Mouse (Mus musculus) myocyte (in vitro differentiated cells): Measurements from ENCODE around the gene Ddx51. TPM values are rescaled to one million over a fixed set of nuclear protein-coding genes. Genes with fewer than 3 reads are reported as not detected.

Experiments used
- H3K27me3 ChIP-seq: one replicate; pipeline ENCODE4 v1.6.1; 2011; ENCODE audit not compliant: control insufficient read depth, insufficient read depth, insufficient read length
- H3K36me3 ChIP-seq: one replicate; pipeline ENCODE4 v1.6.1; 2011; ENCODE audit not compliant: control insufficient read depth, insufficient read depth
- H3K4me2 ChIP-seq: one replicate; pipeline ENCODE4 v1.6.1; 2011; ENCODE audit warnings: low read depth, control low read depth
- H3K4me3 ChIP-seq: one replicate; pipeline ENCODE4 v1.5.1; 2011; ENCODE audit warnings: mild to moderate bottlenecking, control low read depth, moderate library complexity
- H3K79me2 ChIP-seq: one replicate; pipeline ENCODE4 v1.6.1; 2011; ENCODE audit not compliant: control insufficient read depth, insufficient read depth
- H3ac ChIP-seq: one replicate; pipeline ENCODE4 v1.6.1; 2011; ENCODE audit not compliant: control insufficient read depth, insufficient read length
- CEBPB ChIP-seq: IDR thresholded peaks from 2 replicates; pipeline ENCODE4 v1.6.1; 2011; ENCODE audit warnings: mild to moderate bottlenecking, moderate library complexity; ENCODE audit not compliant: poor library complexity, insufficient read depth, severe bottlenecking
- E2F4 ChIP-seq: IDR thresholded peaks from one replicate; pipeline ENCODE4 v1.6.1; 2011; ENCODE audit warnings: mild to moderate bottlenecking, control low read depth, moderate library complexity; ENCODE audit not compliant: insufficient read depth
- MAX ChIP-seq: IDR thresholded peaks from one replicate; pipeline ENCODE4 v1.6.1; 2011; ENCODE audit warnings: low read depth, mild to moderate bottlenecking, control low read depth
- MYOD1 ChIP-seq, 3 experiments: IDR thresholded peaks; one replicate each; pipeline ENCODE4 v1.6.1; 2011; ENCODE audit warnings: control low read depth in 2 of 3, low read depth in 2 of 3, mild to moderate bottlenecking in 2 of 3, moderate library complexity in 1 of 3; ENCODE audit not compliant: insufficient read length in 2 of 3, control insufficient read depth in 1 of 3
- MYOG ChIP-seq, 3 experiments: IDR thresholded peaks; one replicate each; pipeline ENCODE4 v1.6.1; 2011; ENCODE audit warnings: control low read depth in 2 of 3, low read depth in 2 of 3, mild to moderate bottlenecking in 2 of 3; ENCODE audit not compliant: insufficient read length in 2 of 3, control insufficient read depth in 1 of 3, insufficient read depth in 1 of 3
- POLR2A ChIP-seq: IDR thresholded peaks from one replicate; pipeline ENCODE4 v1.6.1; 2011; ENCODE audit warnings: low read depth, mild to moderate bottlenecking, control low read depth, moderate library complexity; ENCODE audit not compliant: insufficient read length
- POLR2AphosphoS2 ChIP-seq: IDR thresholded peaks from one replicate; pipeline ENCODE4 v1.6.1; 2011; ENCODE audit warnings: low read depth, control low read depth; ENCODE audit not compliant: insufficient read length
- REST ChIP-seq: IDR thresholded peaks from one replicate; pipeline ENCODE4 v1.6.1; 2011; ENCODE audit warnings: mild to moderate bottlenecking, control low read depth, moderate library complexity; ENCODE audit not compliant: insufficient read depth, insufficient read length
- SRF ChIP-seq: IDR thresholded peaks from one replicate; pipeline ENCODE4 v1.6.1; 2011; ENCODE audit warnings: low read depth; ENCODE audit not compliant: control insufficient read depth, insufficient read length
- TCF12 ChIP-seq: IDR thresholded peaks from one replicate; pipeline ENCODE4 v1.6.1; 2011; ENCODE audit warnings: mild to moderate bottlenecking, control low read depth; ENCODE audit not compliant: poor library complexity, insufficient read depth, severe bottlenecking
- TCF3 ChIP-seq: IDR thresholded peaks from one replicate; pipeline ENCODE4 v1.6.1; 2011; ENCODE audit warnings: low read depth, control low read depth; ENCODE audit not compliant: insufficient read length
- USF1 ChIP-seq: IDR thresholded peaks from one replicate; pipeline ENCODE4 v1.6.1; 2011; ENCODE audit warnings: low read depth, mild to moderate bottlenecking, control low read depth, moderate library complexity
- polyA plus RNA-seq: library from polyadenylated mRNA; unstranded; fragments of >200 nt; fragmentation: generic; extraction: Trizol; gene quantifications from one replicate; pipeline ENCODE4 v1.2.1, GENCODE M21; 2012; ENCODE audit warnings: missing spikeins

Gene Ddx51
- polyA plus RNA-seq, 1 experiment: 13.9 TPM

GRCm38 (mm10) chr5:110629525-110630120 is 23.6 kb upstream of the Ddx51 start:
- peaks cover 5% of the 10 kb centered on the region for H3K27me3 ChIP-seq
- no peaks in the 10 kb centered on the region for H3K79me2 ChIP-seq
- H3K4me2 ChIP-seq: no peak overlapping the region
- peak overlapping the region; percentile 11 for H3K4me3 ChIP-seq
- no peaks in the 10 kb centered on the region for H3K36me3 ChIP-seq
- H3ac ChIP-seq: no peak overlapping the region
- peak in 2 of 3 experiments; percentile 17 to 63 for TF ChIP-seq MYOD1 (IDR thresholded peaks at IDR 0.05; ENCODE audit: control insufficient read depth in 1 of 3, insufficient read length in 2 of 3, low read depth in 2 of 3)
- TF ChIP-seq POLR2AphosphoS2: no peak
- TF ChIP-seq TCF12: peak; percentile 31
- TF ChIP-seq SRF: peak; percentile 82
- TF ChIP-seq MYOG (IDR thresholded peaks at IDR 0.05; ENCODE audit: control insufficient read depth in 1 of 3, insufficient read depth in 1 of 3, insufficient read length in 2 of 3, low read depth in 2 of 3): peak in 1 of 3 experiments; percentile 24
- no peak for TF ChIP-seq E2F4

GRCm38 (mm10) chr5:110635951-110636707 is 17.1 kb upstream of the Ddx51 start:
- Histone ChIP-seq H3K27me3 (peaks cover 14% of the 10 kb centered on the region), H3K36me3 (no peaks in the 10 kb centered on the region), H3K4me2 (no peak overlapping the region), H3K79me2 (no peaks in the 10 kb centered on the region), H3K4me3 (no peak overlapping the region), H3ac (no peak overlapping the region)
- no peak for TF ChIP-seq MYOD1 (IDR thresholded peaks at IDR 0.05; ENCODE audit: control insufficient read depth in 1 of 3, insufficient read length in 2 of 3, low read depth in 2 of 3)
- no peak for TF ChIP-seq POLR2AphosphoS2
- no peak for TF ChIP-seq MYOG (IDR thresholded peaks at IDR 0.05; ENCODE audit: control insufficient read depth in 1 of 3, insufficient read depth in 1 of 3, insufficient read length in 2 of 3, low read depth in 2 of 3)
- TF ChIP-seq REST: no peak
- no peak for TF ChIP-seq E2F4
- no peak for TF ChIP-seq USF1
- no peak for TF ChIP-seq POLR2A
- TF ChIP-seq SRF: no peak
- TF ChIP-seq TCF3: no peak
- TF ChIP-seq MAX: no peak
- TF ChIP-seq TCF12: no peak
- TF ChIP-seq CEBPB: no peak

GRCm38 (mm10) chr5:110638306-110639074 is 14.8 kb upstream of the Ddx51 start:
- Histone ChIP-seq H3K4me2 (no peak overlapping the region), H3K36me3 (no peaks in the 10 kb centered on the region), H3K79me2 (no peaks in the 10 kb centered on the region), H3K4me3 (no peak overlapping the region), H3K27me3 (peaks cover 14% of the 10 kb centered on the region), H3ac (no peak overlapping the region)
- no peak for TF ChIP-seq E2F4
- TF ChIP-seq MYOG (IDR thresholded peaks at IDR 0.05; ENCODE audit: control insufficient read depth in 1 of 3, insufficient read depth in 1 of 3, insufficient read length in 2 of 3, low read depth in 2 of 3): no peak
- no peak for TF ChIP-seq POLR2A

GRCm38 (mm10) chr5:110639459-110639858 is 13.8 kb upstream of the Ddx51 start:
- Histone ChIP-seq H3K27me3 (peaks cover 10% of the 10 kb centered on the region), H3K79me2 (no peaks in the 10 kb centered on the region), H3K4me2 (peak overlapping the region; percentile 56), H3K4me3 (no peak overlapping the region), H3K36me3 (no peaks in the 10 kb centered on the region), H3ac (no peak overlapping the region)
- TF ChIP-seq REST (no peak), POLR2AphosphoS2 (no peak), MYOG (IDR thresholded peaks at IDR 0.05; ENCODE audit: control insufficient read depth in 1 of 3, insufficient read depth in 1 of 3, insufficient read length in 2 of 3, low read depth in 2 of 3) (no peak), E2F4 (no peak), TCF12 (no peak), POLR2A (no peak)

GRCm38 (mm10) chr5:110646377-110646776 is 6.9 kb upstream of the Ddx51 start:
- TF ChIP-seq TCF3: no peak
- TF ChIP-seq MYOG (IDR thresholded peaks at IDR 0.05; ENCODE audit: control insufficient read depth in 1 of 3, insufficient read depth in 1 of 3, insufficient read length in 2 of 3, low read depth in 2 of 3): no peak
- no peak for TF ChIP-seq E2F4
- no peak overlapping the region for H3ac ChIP-seq
- H3K79me2 ChIP-seq: no peaks in the 10 kb centered on the region
- H3K4me3 ChIP-seq: no peak overlapping the region
- no peak overlapping the region for H3K4me2 ChIP-seq
- no peaks in the 10 kb centered on the region for H3K27me3 ChIP-seq
- peaks cover 11% of the 10 kb centered on the region for H3K36me3 ChIP-seq
